Mouse (Mus musculus): ENCODE measurements around the gene Meaf6.
A peak's percentile ranks its signal among the peaks of the same experiment; 100 is the strongest.

Gene Meaf6

DNA sequence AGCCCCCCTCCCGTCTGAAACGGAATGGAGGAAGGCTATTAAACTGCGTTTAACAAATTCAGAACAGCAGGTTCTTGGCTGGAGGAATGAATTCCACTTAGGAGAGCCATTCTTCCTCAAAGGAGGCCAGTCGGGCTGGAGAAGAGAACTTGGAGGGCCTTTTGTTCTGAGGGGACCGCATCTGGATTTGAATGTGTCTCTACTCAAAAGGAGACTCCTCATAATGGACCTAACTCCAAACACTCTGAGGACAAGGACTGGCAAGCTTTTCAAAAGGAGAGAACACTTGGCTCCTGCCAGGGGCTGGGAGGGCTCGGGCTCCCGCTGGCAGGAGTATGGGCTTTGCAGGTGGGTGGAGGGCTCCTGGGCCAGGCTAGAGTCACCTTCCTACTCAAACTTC is 59.7 kb downstream of the Meaf6 start:
- no peak for DNase-seq (ENCODE audit: low spot score in 2 of 2)

DNA sequence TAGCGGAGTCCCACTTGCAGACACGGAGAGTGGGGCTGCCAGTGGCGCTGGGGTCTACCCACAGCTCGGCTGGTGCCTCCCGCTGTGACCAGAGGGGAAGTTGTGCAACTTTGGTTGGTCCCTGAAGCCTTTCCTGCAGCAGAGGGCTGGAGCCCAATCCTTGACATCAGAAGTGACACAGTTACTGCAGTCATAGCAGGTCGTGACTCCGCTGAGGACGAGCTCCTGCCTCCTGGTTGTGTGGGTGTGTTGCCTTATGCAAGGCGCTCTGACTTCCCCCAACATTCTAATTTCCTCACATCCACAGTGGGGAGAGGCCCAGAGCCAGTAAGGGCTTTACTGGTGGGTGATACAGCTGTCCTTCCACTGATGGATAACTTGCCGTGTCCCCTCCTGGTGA is 60.3 kb downstream of the Meaf6 start:
- no peak for DNase-seq (ENCODE audit: low spot score in 2 of 2)

DNA sequence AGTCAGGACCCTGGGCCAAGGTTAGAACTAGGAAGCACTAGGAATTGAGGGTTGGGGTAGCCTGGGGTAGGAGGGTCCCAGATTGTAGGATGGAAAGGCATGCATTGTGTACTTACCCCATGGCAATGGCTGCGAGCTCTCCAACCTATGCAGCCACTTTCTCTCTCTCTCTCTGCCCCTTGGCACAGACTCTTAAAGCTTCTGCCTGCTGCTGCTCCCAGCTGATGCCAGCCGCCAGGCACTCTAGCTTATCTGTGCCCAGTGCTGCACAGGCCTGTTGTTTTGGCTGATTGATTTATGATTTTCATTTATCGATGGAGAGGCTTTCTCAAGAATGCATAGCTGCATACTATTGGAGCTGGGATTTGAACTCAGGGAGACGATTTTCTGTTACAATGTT is 63.0 kb downstream of the Meaf6 start:
- DNase-seq (ENCODE audit: low spot score in 2 of 2): no peak

DNA sequence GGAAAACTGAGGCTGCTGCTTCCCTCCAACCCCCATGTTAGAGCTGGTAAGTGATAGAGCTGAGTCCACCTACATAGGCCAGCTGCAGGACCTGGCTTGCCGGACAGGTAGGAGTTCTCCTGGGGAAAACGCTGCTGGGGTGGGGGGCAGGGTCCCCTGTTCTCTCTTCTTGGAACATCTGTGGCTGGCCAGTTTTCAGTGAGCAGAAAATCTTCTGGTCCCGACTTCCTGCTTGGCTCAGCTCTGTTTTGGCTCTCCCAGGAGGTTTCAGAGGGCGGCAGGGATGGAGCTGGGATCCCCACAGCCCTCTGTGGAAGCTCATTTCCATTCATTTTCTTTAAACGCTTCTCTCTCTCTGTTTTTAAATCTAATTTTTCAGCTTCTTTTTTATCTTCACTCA is 64.5 kb downstream of the Meaf6 start:
- DNase-seq (ENCODE audit: low spot score in 2 of 2): no peak

DNA sequence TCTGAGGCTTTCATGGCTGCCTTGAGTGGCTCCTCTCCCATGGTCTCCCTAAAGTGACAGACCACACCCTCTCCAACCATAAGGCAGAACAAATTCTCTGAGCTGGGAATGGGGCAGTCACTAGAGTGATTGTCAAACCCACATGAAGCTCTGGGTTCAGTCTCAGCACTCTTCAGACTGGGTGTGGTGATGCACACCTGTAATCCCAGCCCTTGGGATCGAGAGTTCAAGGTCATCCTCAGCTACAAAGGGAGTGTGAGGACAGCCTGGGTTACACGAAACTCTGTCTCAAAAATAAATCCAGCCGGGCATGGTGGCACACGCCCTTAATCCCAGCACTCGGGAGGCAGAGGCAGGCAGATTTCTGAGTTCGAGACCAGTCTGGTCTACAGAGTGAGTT is 67.5 kb downstream of the Meaf6 start:
- DNase-seq (ENCODE audit: low spot score in 2 of 2): no peak

DNA sequence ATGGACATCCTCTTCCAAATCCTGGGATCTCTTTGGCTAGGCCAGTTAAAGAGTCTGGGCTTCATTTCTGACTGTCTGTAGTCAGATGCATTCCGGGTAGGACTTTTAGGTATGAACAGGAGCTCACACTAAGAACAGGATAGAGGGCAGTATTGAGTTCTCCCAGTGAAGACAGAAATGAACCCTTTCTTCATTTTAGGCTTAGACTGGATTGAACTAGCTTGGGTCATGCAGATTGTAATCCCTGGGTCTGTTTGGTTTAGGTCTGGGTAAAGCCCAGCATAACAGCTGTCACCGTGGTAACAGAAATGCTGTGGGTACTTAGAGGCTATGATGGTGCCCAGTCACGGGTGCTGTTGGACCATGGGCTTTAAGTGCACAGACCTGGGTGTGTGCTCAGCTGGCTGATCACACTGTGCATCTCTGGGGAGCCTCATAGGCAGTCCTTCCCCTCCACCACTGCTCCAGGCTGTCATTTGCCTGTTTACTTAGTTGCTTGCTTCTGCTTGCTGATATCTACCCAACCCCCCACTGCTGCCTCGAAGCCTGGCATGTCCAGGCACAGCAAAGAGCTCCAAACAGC is 68.8 kb downstream of the Meaf6 start:
- no peak for DNase-seq (ENCODE audit: low spot score in 2 of 2)

DNA sequence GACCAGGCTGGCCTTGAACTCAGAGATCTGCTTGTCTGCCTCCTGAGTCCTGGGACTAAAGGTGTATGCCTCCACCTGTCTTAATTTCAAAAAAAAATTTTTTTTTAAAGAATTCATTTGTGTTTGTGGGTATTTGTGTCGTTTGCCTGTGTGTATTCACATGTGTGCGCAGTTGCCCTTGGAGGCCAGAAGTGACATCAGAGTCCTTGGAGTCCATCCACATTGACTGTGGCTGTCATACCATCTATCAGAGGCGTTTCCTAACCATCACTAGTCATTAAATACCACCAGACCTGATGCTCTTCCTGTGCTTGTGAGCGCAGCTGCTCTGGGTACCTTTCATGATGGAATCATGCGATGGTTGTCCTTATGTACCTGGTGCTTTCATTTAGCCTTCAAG is 70.7 kb downstream of the Meaf6 start:
- no peak for DNase-seq (ENCODE audit: low spot score in 2 of 2)

DNA sequence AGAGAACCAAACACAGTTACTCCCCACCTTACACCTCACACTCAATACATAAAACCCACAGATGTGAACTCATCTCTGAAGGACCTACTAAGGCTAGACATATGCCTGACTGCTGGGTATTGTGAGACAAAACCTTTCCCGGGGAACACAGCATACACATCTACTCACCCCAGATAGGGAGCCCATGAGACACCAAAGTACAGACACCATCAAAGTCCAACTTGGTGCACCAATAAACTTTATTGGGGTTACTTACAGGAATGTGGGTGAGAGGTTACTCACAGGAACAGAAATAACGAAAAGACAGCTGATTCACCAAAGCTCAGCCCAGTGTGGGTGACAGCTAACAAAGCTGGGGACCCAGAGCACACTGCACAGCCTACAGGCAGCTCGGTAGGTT is 72.4 kb downstream of the Meaf6 start:
- DNase-seq (ENCODE audit: low spot score in 2 of 2): no peak

DNA sequence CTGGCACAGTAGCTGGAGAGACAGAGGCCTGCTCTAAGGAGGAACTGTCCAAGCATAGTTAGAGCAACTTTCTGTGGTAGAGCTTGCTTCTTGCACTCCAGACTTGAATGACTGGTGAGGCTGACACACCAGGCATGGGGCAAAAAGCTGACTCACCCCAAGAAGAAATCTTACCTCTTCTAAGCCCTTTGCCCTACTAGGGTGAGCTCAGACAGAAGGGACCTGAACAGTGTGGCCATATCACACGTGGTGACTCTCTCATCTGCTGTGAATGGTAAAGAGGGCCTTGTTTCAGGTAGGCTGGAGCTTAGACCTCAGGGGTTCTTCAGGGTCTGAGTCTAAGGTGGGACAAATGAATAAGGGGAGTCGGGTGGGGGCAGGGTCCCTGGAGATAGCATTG is 73.1 kb downstream of the Meaf6 start:
- DNase-seq (ENCODE audit: low spot score in 2 of 2): no peak

DNA sequence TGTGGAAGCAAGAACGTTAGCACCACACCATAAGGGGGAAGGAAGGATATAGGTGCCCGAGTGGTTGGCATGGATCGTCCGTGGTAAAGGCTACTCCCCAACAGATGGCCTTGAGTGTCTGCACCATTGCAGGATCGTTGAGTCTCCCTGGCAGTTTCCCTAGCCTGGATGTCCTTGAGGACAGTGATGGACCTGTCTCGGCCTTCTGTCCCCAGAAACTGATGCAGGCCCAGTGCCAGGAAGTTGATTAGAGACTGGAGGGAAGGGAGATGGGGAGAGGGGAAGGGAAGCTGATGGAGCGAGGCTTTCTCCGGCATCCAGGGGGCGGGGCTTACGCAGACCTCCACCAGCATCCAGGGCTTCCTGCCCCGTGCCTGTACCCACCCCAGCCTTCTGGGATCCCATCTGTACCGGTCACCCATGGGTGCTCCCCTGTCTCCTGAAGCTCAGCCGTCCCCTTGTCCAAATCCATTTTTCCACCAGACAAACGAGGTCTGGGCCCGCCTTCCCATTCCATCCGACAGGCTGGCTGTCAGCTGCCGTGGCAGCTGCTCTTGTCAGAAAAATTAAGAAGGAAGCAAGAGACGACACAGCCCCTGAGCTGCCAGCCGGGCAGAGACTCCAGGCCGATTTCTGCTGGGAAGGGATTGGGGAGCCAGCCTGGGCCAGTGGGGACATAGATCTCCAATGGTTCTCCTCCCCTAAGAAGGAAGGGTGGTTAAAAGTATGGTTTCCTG is 73.8 kb downstream of the Meaf6 start:
- no peak for DNase-seq (ENCODE audit: low spot score in 2 of 2)

DNA sequence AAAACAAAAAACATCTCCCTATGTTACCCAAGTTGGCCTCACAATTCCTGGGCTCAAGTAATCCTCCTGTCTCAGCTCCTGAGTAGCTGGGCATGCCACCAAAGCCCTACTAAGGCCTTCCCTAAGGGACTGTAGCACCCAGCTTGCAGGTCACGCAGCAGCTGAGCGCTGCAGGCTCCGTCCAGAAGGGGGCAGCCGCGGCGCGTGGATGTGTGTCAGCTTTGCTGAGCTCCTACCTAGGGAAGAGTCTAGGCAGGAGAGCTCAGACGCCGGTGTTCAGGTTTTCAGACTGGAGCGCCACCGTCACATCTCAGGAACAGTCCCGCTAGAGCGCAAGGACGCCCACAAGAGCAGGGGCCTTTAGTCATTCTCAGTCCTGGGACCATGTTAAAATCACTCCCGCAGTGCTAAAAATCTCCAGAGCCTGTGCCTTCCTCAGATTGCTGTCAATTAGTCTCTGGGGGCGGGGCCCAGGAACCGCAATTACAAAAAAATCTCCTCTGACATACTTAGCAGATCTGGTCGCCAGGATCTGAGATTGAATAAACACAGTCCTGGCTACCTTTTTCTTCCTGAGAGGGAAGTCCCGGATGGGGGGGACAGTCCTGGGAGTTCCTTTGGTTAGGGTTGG is 75.5 kb downstream of the Meaf6 start:
- peak; percentile 73 to 86 for DNase-seq (ENCODE audit: low spot score in 2 of 2)

DNA sequence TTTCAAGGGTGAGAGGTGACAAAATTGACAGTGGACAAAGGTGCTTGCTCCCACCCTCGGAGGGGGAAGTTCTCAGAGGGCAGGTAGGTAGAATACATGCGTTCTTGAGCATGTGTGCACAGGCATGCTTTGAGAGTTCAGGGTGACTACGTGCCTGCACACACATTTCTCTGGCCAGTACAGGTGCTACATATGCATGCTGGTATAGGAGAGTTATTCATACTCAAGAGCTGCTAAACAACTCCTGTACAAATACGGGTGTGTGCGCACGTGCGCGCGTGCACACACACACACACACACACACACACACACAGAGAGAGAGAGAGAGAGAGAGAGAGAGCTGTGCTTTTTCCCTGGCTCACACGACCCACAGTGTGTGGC is 76.0 kb downstream of the Meaf6 start:
- no peak for DNase-seq (ENCODE audit: low spot score in 2 of 2)

DNA sequence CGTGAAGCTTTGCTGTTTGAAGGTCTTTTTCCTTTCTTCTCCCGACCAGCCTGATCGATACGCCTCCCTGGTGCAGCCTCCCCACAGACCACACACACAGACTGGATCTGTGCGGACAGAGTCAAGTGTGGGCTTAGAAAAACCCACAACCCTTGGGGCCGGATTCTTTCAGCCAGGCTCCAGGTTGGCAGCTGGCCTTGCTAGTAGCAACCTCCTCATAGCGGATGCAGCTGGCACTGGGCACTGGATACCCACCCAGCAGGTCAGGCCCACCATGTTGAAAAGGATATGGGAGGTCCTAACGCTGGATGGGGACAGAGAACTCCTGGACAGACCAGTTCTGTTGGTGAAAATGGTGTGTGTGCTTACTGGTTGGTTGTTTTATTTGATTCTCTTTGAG is 76.5 kb downstream of the Meaf6 start:
- no peak for DNase-seq (ENCODE audit: low spot score in 2 of 2)

DNA sequence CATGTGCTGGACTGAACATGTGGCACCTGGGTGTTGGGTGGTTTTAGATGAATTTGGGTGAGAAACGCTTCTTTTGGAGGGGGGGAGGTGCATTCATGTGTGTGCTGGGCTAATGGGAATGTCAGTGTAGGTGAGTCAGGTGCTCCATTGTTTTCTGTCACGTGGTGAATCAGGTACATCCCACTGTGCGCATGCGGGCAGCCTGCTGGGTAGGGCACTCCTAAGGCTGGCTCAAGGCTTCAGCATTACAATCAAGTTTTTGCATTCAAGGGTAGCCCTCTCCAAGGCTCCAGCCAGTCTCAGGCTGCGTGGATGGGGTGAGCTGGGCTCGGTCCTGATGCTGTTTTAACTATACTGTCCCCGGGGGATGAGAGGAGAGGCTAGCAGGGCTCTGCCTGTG is 77.8 kb downstream of the Meaf6 start:
- no peak for DNase-seq (ENCODE audit: low spot score in 2 of 2)

Measured in urinary bladder, postnatal 4 days (tissue).